Mouse (Mus musculus) heart, embryonic 11.5 days (tissue): Measurements from ENCODE around the gene Tm9sf2. TPM values are rescaled to one million over a fixed set of nuclear protein-coding genes. Genes with fewer than 3 reads are reported as not detected.

Experiments
- ATAC-seq: fragments of 200-750 bp; cut with Nextera tagmentation; replicated peaks from 2 replicates; pipeline ENCODE4 v1.8.0; 2017; ENCODE audit warnings: moderate library complexity; ENCODE audit not compliant: insufficient number of reproducible peaks, low FRiP score, low TSS enrichment
- H3K27ac ChIP-seq: fragments of 300-500 bp; sonication (generic); 2 replicates; pipeline ENCODE4 v1.5.1; 2014; ENCODE audit warnings: mild to moderate bottlenecking, low read depth, low read length
- H3K27me3 ChIP-seq: fragments of 300-500 bp; sonication (generic); 2 replicates; pipeline ENCODE4 v1.6.1; 2014; ENCODE audit warnings: mild to moderate bottlenecking, low read length, mixed read lengths; ENCODE audit not compliant: control insufficient read depth, insufficient read depth
- H3K36me3 ChIP-seq: fragments of 300-500 bp; sonication (generic); 2 replicates; pipeline ENCODE4 v1.6.1; 2014; ENCODE audit warnings: mild to moderate bottlenecking, low read length, moderate library complexity, mixed read lengths; ENCODE audit not compliant: control insufficient read depth, insufficient read depth
- H3K4me1 ChIP-seq: fragments of 300-500 bp; sonication (generic); 2 replicates; pipeline ENCODE4 v1.6.1; 2014; ENCODE audit warnings: low read length; ENCODE audit not compliant: control insufficient read depth, insufficient read depth
- H3K4me2 ChIP-seq: fragments of 300-500 bp; sonication (generic); 2 replicates; pipeline ENCODE4 v1.6.1; 2014; ENCODE audit warnings: mild to moderate bottlenecking, moderate library complexity
- H3K4me3 ChIP-seq: fragments of 300-500 bp; sonication (generic); 2 replicates; pipeline ENCODE4 v1.5.1; 2014; ENCODE audit warnings: low read depth, low read length
- H3K9ac ChIP-seq: fragments of 300-500 bp; sonication (generic); 2 replicates; pipeline ENCODE4 v1.6.1; 2014; ENCODE audit warnings: mild to moderate bottlenecking, low read depth, low read length, moderate library complexity
- H3K9me3 ChIP-seq: fragments of 300-500 bp; sonication (generic); replicated peaks from 2 replicates; pipeline ENCODE4 v1.6.1; 2016; ENCODE audit warnings: low read length; ENCODE audit not compliant: control insufficient read depth
- WGBS: fragments of 180-500 bp; shearing (Covaris S2); extraction: QIAGEN DNeasy Blood & Tissue Kit; methylation state at CpG from one replicate; pipeline ENCODE4 v1.1.7; 2014; ENCODE audit not compliant: insufficient replicate concordance; 5-methylcytosine and 5-hydroxymethylcytosine counted together
- polyA plus RNA-seq: library from polyadenylated mRNA; unstranded; fragments of >200 nt; fragmentation: Nextera tagmentation; extraction: Ambion mirVana; gene quantifications from 2 replicates; pipeline ENCODE4 v1.2.1, GENCODE M21; 2014

Tm9sf2 gene
- polyA plus RNA-seq, 1 experiment from 2014 or later: 111 TPM

DNA sequence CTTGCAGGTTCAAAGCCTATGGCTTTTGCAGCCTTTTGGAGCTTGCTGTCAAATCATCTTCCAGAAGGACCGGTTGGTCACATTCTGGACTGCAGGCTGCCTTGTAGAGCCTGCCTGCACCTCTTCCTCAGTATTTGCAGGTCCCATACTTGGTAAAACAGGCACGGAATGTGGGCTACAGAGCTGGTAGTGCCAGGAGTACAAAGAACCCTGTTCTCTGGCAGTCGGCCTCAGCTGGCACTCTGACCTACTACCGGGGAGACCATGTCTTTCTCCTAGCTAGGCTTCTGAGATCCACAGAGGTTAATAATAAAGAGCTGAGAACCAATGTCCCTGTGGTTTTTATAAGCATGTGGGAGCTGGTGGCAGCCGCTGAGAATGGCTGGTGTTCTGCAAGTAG, 83.1 kb downstream of the Tm9sf2 start:
- Histone ChIP-seq H3K36me3 (no peaks in the 10 kb centered on the region), H3K27ac (no peak overlapping the region), H3K4me1 (no peaks in the 10 kb centered on the region), H3K9me3 (no peaks in the 10 kb centered on the region), H3K4me3 (no peak overlapping the region), H3K9ac (no peak overlapping the region), H3K4me2 (no peak overlapping the region), H3K27me3 (no peaks in the 10 kb centered on the region)
- 76% methylated on average over 5 of the region's 5 CpGs for WGBS
- no peak for ATAC-seq

DNA sequence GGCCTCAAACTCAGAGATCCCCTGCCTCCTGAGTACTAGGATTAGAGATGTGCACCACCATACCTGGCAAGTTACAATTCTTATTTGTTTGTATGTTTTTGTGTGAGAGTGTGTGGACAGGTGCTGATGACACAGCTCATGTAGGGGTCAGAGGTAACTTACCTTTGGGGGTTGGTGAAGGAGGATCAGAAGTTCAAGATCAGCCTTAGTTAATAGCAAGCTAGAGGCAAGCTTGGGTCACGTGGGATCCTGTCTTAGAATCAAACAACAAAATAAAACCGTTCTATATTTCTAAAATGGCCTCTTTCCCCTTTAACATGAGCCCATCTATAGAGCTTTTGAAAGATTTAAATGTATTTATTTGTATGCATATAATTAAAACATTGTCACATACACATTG, 83.7 kb downstream of the Tm9sf2 start:
- ATAC-seq: no peak
- Histone ChIP-seq H3K9ac (no peak overlapping the region), H3K4me2 (no peak overlapping the region), H3K27me3 (no peaks in the 10 kb centered on the region), H3K27ac (no peak overlapping the region), H3K4me3 (no peak overlapping the region), H3K36me3 (no peaks in the 10 kb centered on the region), H3K9me3 (no peaks in the 10 kb centered on the region), H3K4me1 (no peaks in the 10 kb centered on the region)
- 20% methylated on average over 2 of the region's 2 CpGs for WGBS

DNA sequence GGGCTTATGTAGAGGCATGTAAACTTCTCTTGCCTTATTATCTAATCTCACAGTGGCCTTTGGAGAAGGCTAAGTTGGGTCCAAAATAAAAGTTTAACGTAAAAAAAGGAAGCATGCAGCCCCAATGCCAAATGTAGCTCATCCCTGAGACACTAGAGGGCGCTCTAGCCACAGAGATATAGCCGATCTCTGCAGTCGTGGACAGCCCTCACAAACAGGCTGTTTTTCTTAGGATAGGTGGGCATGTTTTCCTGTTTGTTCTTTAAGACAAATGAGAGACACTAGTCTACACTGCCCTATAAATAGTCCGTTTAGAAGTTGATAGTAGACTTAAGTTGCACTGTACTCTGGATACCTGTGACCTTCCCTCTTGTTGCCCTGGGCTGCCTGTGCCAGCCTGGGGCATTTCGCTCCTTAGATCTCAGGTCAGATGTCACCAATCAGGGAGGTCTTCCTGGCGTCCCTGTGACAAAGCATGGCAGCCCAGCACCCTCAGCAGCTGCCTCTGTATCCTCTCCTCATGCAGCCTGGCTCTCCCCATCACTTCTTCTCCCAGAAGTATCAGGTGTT, 84.2 kb downstream of the Tm9sf2 start:
- Histone ChIP-seq H3K9ac (no peak overlapping the region), H3K4me1 (no peaks in the 10 kb centered on the region), H3K27ac (no peak overlapping the region), H3K9me3 (no peaks in the 10 kb centered on the region), H3K36me3 (no peaks in the 10 kb centered on the region), H3K27me3 (no peaks in the 10 kb centered on the region), H3K4me2 (no peak overlapping the region), H3K4me3 (no peak overlapping the region)
- 15% methylated on average over 7 of the region's 7 CpGs for WGBS
- peak; percentile 24 for ATAC-seq

DNA sequence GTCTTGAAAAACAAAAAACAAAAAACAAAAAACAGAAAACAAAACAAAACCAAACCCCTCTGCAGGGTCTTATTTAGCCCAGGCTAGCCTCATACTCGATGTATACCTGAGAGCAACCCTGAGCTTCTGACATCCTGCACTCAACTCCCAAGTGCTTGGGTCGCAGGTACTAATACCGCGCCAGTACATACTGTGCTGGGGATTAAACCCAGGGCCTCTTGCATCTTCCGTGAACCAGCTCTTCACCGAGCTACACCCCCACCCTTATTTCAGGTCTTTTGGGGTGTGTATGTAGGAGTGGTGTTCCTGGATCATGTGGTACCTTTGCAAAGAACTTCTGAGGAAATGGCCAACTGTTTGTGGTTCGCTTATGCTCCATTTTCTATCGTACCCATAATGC, 87.8 kb downstream of the Tm9sf2 start:
- WGBS: 94% methylated on average over 8 of the region's 8 CpGs
- no peak overlapping the region for H3K4me3 ChIP-seq
- no peaks in the 10 kb centered on the region for H3K4me1 ChIP-seq
- ATAC-seq: no peak
- no peaks in the 10 kb centered on the region for H3K36me3 ChIP-seq
- no peak overlapping the region for H3K9ac ChIP-seq
- peaks cover 3% of the 10 kb centered on the region; the same call in 1 of the 2 replicates for H3K9me3 ChIP-seq
- no peak overlapping the region for H3K27ac ChIP-seq
- no peaks in the 10 kb centered on the region for H3K27me3 ChIP-seq
- H3K4me2 ChIP-seq: no peak overlapping the region

DNA sequence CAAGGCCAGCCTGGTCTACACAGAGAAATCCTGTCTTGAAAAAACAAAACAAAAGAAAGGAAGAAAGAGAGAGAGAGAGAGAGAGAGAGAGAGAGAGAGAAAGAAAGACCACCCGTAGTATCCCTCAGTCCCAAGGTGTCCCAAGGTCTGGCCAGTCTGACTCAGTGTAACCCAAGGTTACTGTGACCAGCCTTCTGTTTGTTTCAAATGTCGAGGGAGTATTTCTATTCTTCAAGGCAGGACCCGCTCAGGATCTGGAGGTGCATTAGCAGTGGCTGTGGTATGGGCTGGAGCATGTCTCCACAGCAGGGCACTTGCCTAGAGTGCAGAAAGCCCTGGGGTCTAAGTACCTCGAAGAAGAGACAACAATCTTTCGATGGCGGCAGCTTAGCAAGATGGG, 90.0 kb downstream of the Tm9sf2 start:
- 70% methylated on average over 6 of the region's 6 CpGs for WGBS
- Histone ChIP-seq H3K36me3 (no peaks in the 10 kb centered on the region), H3K27ac (no peak overlapping the region), H3K27me3 (no peaks in the 10 kb centered on the region), H3K9me3 (peaks cover 3% of the 10 kb centered on the region; the same call in 1 of the 2 replicates), H3K9ac (no peak overlapping the region), H3K4me2 (no peak overlapping the region), H3K4me1 (no peaks in the 10 kb centered on the region), H3K4me3 (no peak overlapping the region)
- no peak for ATAC-seq

DNA sequence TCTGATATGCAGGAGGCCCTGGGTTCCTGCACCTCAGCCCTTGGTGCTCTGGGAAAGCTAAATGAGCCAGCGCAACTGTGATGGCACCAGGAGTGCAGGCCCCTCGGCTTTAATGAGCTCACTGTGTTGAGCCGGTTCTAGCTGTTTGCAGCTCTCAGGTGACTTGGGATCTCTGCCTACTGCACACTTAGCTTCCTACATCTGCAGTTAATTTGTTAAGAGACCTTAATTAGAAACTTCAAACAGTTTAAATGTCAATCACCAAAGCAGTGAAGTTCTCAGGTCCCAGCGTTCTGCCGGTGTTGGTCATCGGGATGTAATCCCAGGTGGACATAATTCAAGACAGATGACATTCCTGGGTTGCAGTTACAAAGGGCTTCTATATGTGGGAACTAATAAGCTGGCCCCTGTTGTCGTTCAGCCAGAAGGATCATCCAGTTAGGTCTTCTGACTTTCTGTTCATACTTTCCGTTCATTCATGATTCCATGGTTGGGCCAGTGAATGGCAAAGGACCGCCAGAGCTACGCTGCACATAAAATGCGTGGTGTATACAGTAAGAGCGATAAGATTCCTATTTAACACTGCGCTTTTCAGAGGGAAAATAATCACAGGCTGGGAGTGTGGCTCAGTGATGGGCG, 93.5 kb downstream of the Tm9sf2 start:
- 75% methylated on average over 14 of the region's 14 CpGs for WGBS
- Histone ChIP-seq H3K9ac (no peak overlapping the region), H3K4me3 (no peak overlapping the region), H3K36me3 (no peaks in the 10 kb centered on the region), H3K27me3 (no peaks in the 10 kb centered on the region), H3K27ac (no peak overlapping the region), H3K9me3 (peaks cover 3% of the 10 kb centered on the region; the same call in 1 of the 2 replicates), H3K4me2 (no peak overlapping the region), H3K4me1 (no peaks in the 10 kb centered on the region)
- no peak for ATAC-seq

DNA sequence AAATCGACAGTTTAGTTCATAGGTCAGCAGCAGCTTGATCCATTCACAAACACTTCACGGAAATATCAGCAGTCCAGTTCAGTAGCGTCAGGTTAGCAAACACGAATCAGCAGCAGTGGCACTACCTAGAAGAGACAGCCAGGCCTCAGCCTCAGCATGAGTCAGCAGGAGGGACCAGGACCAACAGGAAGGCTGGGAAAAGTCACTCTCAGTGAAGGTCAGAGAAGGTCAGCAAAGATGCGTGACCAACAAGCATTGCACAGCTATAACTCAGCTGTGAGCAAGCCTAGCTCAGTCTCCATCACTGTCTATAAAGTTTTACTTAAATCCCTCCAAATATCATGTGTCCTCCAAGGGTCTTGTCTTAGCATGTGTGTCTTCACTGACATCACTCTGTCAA, 102.3 kb downstream of the Tm9sf2 start:
- Histone ChIP-seq H3K27ac (no peak overlapping the region), H3K4me1 (no peaks in the 10 kb centered on the region), H3K4me2 (no peak overlapping the region), H3K9me3 (no peaks in the 10 kb centered on the region), H3K36me3 (no peaks in the 10 kb centered on the region), H3K27me3 (no peaks in the 10 kb centered on the region), H3K9ac (no peak overlapping the region), H3K4me3 (no peak overlapping the region)
- no peak for ATAC-seq
- WGBS: 67% methylated on average over 5 of the region's 5 CpGs
